Mouse (Mus musculus) lung, postnatal 0 days (tissue): ENCODE measurements at regions not wholly inside any gene's neighbourhood (a gene's known extent, or its start where the extent isn't known, plus 50 kb on each side); places are given as distances from the start of the nearest gene placed in this dataset.

Experiments used
- CTCF ChIP-seq: IDR thresholded peaks from 2 replicates; pipeline ENCODE4 v1.5.1; 2016; ENCODE audit warnings: antibody characterized with exemption, mild to moderate bottlenecking
- EP300 ChIP-seq: IDR thresholded peaks from 2 replicates; pipeline ENCODE4 v1.6.1; 2016; ENCODE audit warnings: antibody characterized with exemption, mild to moderate bottlenecking, control low read depth

DNA sequence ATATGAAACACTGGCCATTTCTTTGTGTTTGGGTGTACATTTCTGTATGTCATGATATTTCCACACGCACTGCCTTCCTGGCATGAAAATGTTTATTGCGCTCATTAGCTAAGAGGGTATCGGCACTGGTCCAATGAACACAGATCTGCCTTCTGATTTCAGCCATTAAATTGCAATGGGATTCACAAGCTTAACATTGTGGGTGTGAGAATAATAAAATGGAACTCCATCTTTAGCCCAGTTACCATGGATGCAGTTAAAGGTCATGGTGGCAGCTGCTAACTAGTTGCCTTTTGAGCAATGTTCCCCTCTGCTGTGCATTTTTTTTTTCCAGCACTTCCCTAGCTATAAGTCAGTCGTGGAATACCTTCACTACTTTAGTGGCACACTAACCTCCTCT, 343.7 kb upstream of the Pou3f3 start:
- TF ChIP-seq EP300: no peak
- TF ChIP-seq CTCF: no peak
